ENCODE assay signal across 21 mouse cellular contexts in genomic region chr10:27068794-27069435, GRCm38 (mm10).
"Had no signal": no experiment of that assay in that cellular context is flagged by ENCODE, and none has a peak within 500 bp of the region (broad histone marks: within the 10 kb centered on the region; RNA-seq: fewer than 3 reads in every experiment).

No protein-coding gene starts in this region.

- H3K9ac ChIP-seq: kidney, embryonic 15.5 days; limb, embryonic 12.5 days; limb, embryonic 15.5 days; liver, embryonic 13.5 days; midbrain, embryonic 12.5 days; midbrain, embryonic 15.5 days; neural tube, embryonic 12.5 days; neural tube, embryonic 15.5 days had no signal

- H3K4me2 ChIP-seq: kidney, embryonic 15.5 days; limb, embryonic 12.5 days; limb, embryonic 15.5 days; liver, embryonic 13.5 days; midbrain, embryonic 12.5 days; midbrain, embryonic 15.5 days; neural tube, embryonic 12.5 days; neural tube, embryonic 15.5 days had no signal

- H3K9me3 ChIP-seq: kidney, embryonic 15.5 days; limb, embryonic 12.5 days; limb, embryonic 15.5 days; liver, embryonic 13.5 days; midbrain, embryonic 12.5 days; midbrain, embryonic 15.5 days; neural tube, embryonic 12.5 days; neural tube, embryonic 15.5 days had no signal

- H3K27me3 ChIP-seq: kidney, embryonic 15.5 days; limb, embryonic 12.5 days; limb, embryonic 15.5 days; liver, embryonic 13.5 days; midbrain, embryonic 12.5 days; midbrain, embryonic 15.5 days; neural tube, embryonic 12.5 days; neural tube, embryonic 15.5 days had no signal

- H3K27ac ChIP-seq: kidney, embryonic 15.5 days; limb, embryonic 12.5 days; limb, embryonic 15.5 days; liver, embryonic 13.5 days; macrophage; midbrain, embryonic 12.5 days; midbrain, embryonic 15.5 days; neural tube, embryonic 12.5 days; neural tube, embryonic 15.5 days; stomach, postnatal 0 days had no signal

- H3K4me1 ChIP-seq: kidney, embryonic 15.5 days; liver, embryonic 13.5 days; midbrain, embryonic 12.5 days; midbrain, embryonic 15.5 days; neural tube, embryonic 12.5 days; neural tube, embryonic 15.5 days had no signal

- ATAC-seq: midbrain, embryonic 15.5 days had no signal

- H3K4me3 ChIP-seq: kidney, embryonic 15.5 days; limb, embryonic 12.5 days; limb, embryonic 15.5 days; liver, embryonic 13.5 days; midbrain, embryonic 12.5 days; midbrain, embryonic 15.5 days; neural tube, embryonic 12.5 days; neural tube, embryonic 15.5 days had no signal

- DNase-seq: kidney, adult 8-10 months; kidney, postnatal 10 days; kidney, postnatal 36 days; left cerebral cortex, postnatal 4 days; liver, embryonic 13.5 days; lung, adult 2 months; lung, postnatal 14 days; right cerebral cortex, adult 18-20 months; right cerebral cortex, postnatal 14 days; right cerebral cortex, postnatal 4 days; thymus, adult 2 months; thymus, postnatal 25 days had no signal

- H3K36me3 ChIP-seq: kidney, embryonic 15.5 days; limb, embryonic 12.5 days; limb, embryonic 15.5 days; liver, embryonic 13.5 days; midbrain, embryonic 12.5 days; midbrain, embryonic 15.5 days; neural tube, embryonic 12.5 days; neural tube, embryonic 15.5 days had no signal
